Mouse (Mus musculus): ENCODE results near the gene Chrna9. TPM values are rescaled to one million over a fixed set of nuclear protein-coding genes. Genes with fewer than 3 reads are reported as not detected.

Gene Chrna9
- total and polyA plus RNA-seq, 3 experiments, result 0.57 TPM; not detected in 2

DNA sequence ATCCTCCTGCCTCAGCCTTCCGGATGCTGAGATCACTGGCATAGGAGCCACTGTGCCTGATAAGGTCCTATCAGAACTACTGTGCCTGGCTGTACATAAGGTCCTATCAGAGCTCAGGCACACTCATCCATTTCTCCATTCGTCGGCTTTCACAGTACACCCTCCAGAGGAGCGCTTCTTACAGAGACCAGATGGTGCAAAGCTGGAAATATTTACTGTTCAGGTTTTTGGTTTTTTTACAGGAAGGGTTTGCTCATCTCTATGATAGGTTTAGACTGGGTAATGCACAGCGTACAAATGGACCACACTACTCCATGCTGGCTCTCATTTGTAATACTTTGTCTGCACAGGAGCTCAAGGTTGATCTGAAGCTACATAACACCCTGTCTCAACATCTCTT lies 28.6 kb downstream of the Chrna9 start:
- no peaks in the 10 kb centered on the region for H3K27me3 ChIP-seq (replicated peaks)
- no peaks in the 10 kb centered on the region for H3K9me3 ChIP-seq (replicated peaks; ENCODE audit: low read length)
- no peaks in the 10 kb centered on the region for H3K36me3 ChIP-seq (replicated peaks in 1 of 2; ENCODE audit: control insufficient read depth in 1 of 2, insufficient read depth in 1 of 2, low read length in 1 of 2)
- TF ChIP-seq NELFE (IDR thresholded peaks at IDR 0.05; ENCODE audit: low read depth, low read length), result no peak
- TF ChIP-seq HCFC1 (IDR thresholded peaks at IDR 0.05; ENCODE audit: low read depth, low read length), result no peak
- TF ChIP-seq SMC3 (IDR thresholded peaks at IDR 0.05; ENCODE audit: low read depth, low read length), result no peak
- TF ChIP-seq ETS1 (conservative IDR thresholded peaks at IDR 0.05; ENCODE audit: low read depth, low read length), result no peak
- no peak for TF ChIP-seq TCF12 (IDR thresholded peaks at IDR 0.05; ENCODE audit: low read depth, low read length)
- no peak for TF ChIP-seq MXI1 (IDR thresholded peaks at IDR 0.05; ENCODE audit: low read depth, low read length)
- no peak for TF ChIP-seq MYC (IDR thresholded peaks at IDR 0.05; ENCODE audit: low read depth, low read length)
- no peak for TF ChIP-seq GABPA (IDR thresholded peaks at IDR 0.05; ENCODE audit: insufficient replicate concordance, low read depth, low read length)
- no peak for TF ChIP-seq CHD1 (IDR thresholded peaks at IDR 0.05; ENCODE audit: low read depth, low read length)
- no peak for TF ChIP-seq JUND (conservative IDR thresholded peaks at IDR 0.05; ENCODE audit: low read depth, low read length)
- TF ChIP-seq CHD2 (IDR thresholded peaks at IDR 0.05; ENCODE audit: low read length), result no peak
- no peak for TF ChIP-seq KAT2A (IDR thresholded peaks at IDR 0.05; ENCODE audit: insufficient replicate concordance, low read length)
- TF ChIP-seq ZKSCAN1 (IDR thresholded peaks at IDR 0.05; ENCODE audit: borderline replicate concordance, low read depth, low read length), result no peak
- no peak for TF ChIP-seq IRF4 (IDR thresholded peaks at IDR 0.05; ENCODE audit: low read depth, low read length)
- no peak for TF ChIP-seq SIN3A (IDR thresholded peaks at IDR 0.05; ENCODE audit: low read length)
- no peak for TF ChIP-seq MAZ (IDR thresholded peaks at IDR 0.05; ENCODE audit: low read depth, low read length)
- no peak for TF ChIP-seq ZNF384 (IDR thresholded peaks at IDR 0.05; ENCODE audit: low read depth, low read length)
- no peak for TF ChIP-seq POLR2AphosphoS2 (IDR thresholded peaks at IDR 0.05; ENCODE audit: low read depth, low read length)
- no peak for TF ChIP-seq E2F4 (IDR thresholded peaks at IDR 0.05; ENCODE audit: insufficient replicate concordance, low read depth, low read length)
- TF ChIP-seq ZC3H11A (IDR thresholded peaks at IDR 0.05; ENCODE audit: low read depth, low read length), result no peak
- no peak overlapping the region for H3K4me2 ChIP-seq (ENCODE audit: insufficient read depth, low read depth, poor library complexity, severe bottlenecking)
- dilution Hi-C loops (cut with MboI; ENCODE audit: extremely low pct_ligation_motif_present, extremely low pct_unique_long_range_greater_than_20kb, low sequenced_read_pairs) (no loop called here), in situ Hi-C loops (cut with MboI; ENCODE audit: low pct_ligation_motif_present, low pct_unique_long_range_greater_than_20kb, low sequenced_read_pairs) (loop anchor here (25.0 kb wide), 1 partner anchor 274 kb away; no protein-coding TSS in a partner anchor)
- no peak overlapping the region for H3K9ac ChIP-seq (ENCODE audit: insufficient read depth, low read depth)
- H3K4me3 ChIP-seq (replicated peaks in 1 of 3; ENCODE audit: low read depth in 2 of 3, low read length in 2 of 3, poor library complexity in 1 of 3), result no peak overlapping the region
- peaks cover 7 to 11% of the 10 kb centered on the region in 2 experiments for H3K4me1 ChIP-seq (ENCODE audit: control insufficient read depth in 1 of 2, insufficient read depth in 2 of 2)
- H3K27ac ChIP-seq (ENCODE audit: insufficient read depth, low read depth), result no peak overlapping the region
- no peak for DNase-seq (ENCODE audit: extremely low read depth)
- H3K79me2 ChIP-seq (replicated peaks; ENCODE audit: control insufficient read depth, extremely low read depth, insufficient read depth, poor library complexity, severe bottlenecking), result no peaks in the 10 kb centered on the region

DNA sequence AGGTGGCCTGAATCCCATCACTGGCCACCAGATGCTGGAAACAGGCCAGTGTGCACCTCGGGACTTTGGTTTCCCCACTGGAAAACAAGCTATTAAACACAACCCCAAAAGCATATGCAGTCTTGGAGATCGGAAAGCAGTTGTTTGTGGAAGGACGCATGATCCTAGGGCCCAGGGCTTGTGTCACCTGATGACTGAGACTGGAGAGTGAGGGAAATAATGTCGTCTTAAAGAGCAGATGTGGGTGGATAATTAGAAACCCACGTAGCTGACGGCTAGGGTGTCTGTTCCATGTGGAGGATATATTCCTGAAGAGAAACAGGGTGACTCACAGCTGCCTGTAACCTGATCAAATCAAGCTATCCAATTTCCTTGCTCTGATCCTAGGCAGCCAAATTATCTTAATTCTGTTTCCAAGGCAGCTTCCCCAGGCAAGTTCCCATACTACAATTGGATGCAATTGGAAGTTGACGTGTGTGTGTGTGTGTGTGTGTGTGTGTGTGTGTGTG lies 31.1 kb downstream of the Chrna9 start:
- Histone ChIP-seq H3K4me3 (replicated peaks in 1 of 3; ENCODE audit: low read depth in 2 of 3, low read length in 2 of 3, poor library complexity in 1 of 3) (no peak overlapping the region), H3K4me2 (ENCODE audit: insufficient read depth, low read depth, poor library complexity, severe bottlenecking) (no peak overlapping the region), H3K27me3 (replicated peaks) (no peaks in the 10 kb centered on the region), H3K27ac (ENCODE audit: insufficient read depth, low read depth) (no peak overlapping the region), H3K4me1 (ENCODE audit: control insufficient read depth in 1 of 2, insufficient read depth in 2 of 2) (peaks cover 0 to 3% of the 10 kb centered on the region in 2 experiments; a peak in 2 of 4 replicates), H3K79me2 (replicated peaks; ENCODE audit: control insufficient read depth, extremely low read depth, insufficient read depth, poor library complexity, severe bottlenecking) (no peaks in the 10 kb centered on the region), H3K36me3 (replicated peaks in 1 of 2; ENCODE audit: control insufficient read depth in 1 of 2, insufficient read depth in 1 of 2, low read length in 1 of 2) (no peaks in the 10 kb centered on the region), H3K9ac (ENCODE audit: insufficient read depth, low read depth) (no peak overlapping the region), H3K9me3 (replicated peaks; ENCODE audit: low read length) (no peaks in the 10 kb centered on the region)
- DNase-seq (ENCODE audit: extremely low read depth), result no peak
- no peak for TF ChIP-seq SIN3A (IDR thresholded peaks at IDR 0.05; ENCODE audit: low read length)
- TF ChIP-seq UBTF (IDR thresholded peaks at IDR 0.05; ENCODE audit: low read depth, low read length), result no peak
- TF ChIP-seq ZMIZ1 (IDR thresholded peaks at IDR 0.05; ENCODE audit: low read depth, low read length), result no peak
- TF ChIP-seq ZNF384 (IDR thresholded peaks at IDR 0.05; ENCODE audit: low read depth, low read length), result no peak
- no peak for TF ChIP-seq HCFC1 (IDR thresholded peaks at IDR 0.05; ENCODE audit: low read depth, low read length)
- TF ChIP-seq KAT2A (IDR thresholded peaks at IDR 0.05; ENCODE audit: insufficient replicate concordance, low read length), result no peak
- no peak for TF ChIP-seq USF1 (IDR thresholded peaks at IDR 0.05; ENCODE audit: low read depth, low read length)
- TF ChIP-seq MXI1 (IDR thresholded peaks at IDR 0.05; ENCODE audit: low read depth, low read length), result no peak
- TF ChIP-seq PAX5 (IDR thresholded peaks at IDR 0.05; ENCODE audit: low read length), result no peak
- no peak for TF ChIP-seq ZKSCAN1 (IDR thresholded peaks at IDR 0.05; ENCODE audit: borderline replicate concordance, low read depth, low read length)
- no peak for TF ChIP-seq CHD1 (IDR thresholded peaks at IDR 0.05; ENCODE audit: low read depth, low read length)
- TF ChIP-seq RAD21 (IDR thresholded peaks at IDR 0.05; ENCODE audit: low read depth, low read length), result no peak
- no peak for TF ChIP-seq MAZ (IDR thresholded peaks at IDR 0.05; ENCODE audit: low read depth, low read length)
- in situ Hi-C loops (cut with MboI; ENCODE audit: low pct_ligation_motif_present, low pct_unique_long_range_greater_than_20kb, low sequenced_read_pairs), result loop anchor here (25.0 kb wide), 1 partner anchor 271 kb away; no protein-coding TSS in a partner anchor
- dilution Hi-C loops (cut with MboI; ENCODE audit: extremely low pct_ligation_motif_present, extremely low pct_unique_long_range_greater_than_20kb, low sequenced_read_pairs), result no loop called here
